Mouse (Mus musculus): ENCODE results near the gene Zfp616. TPM values are rescaled to one million over a fixed set of nuclear protein-coding genes. Genes with fewer than 3 reads are reported as not detected.

Zfp616 gene
- total RNA-seq (2021) = not detected
- long read RNA-seq, experiment 1 = 0 reads
- long read RNA-seq, experiment 2 = 0 reads

- no peak for DNase-seq
Measured at GRCm38 (mm10) chr11:74069655-74070054, at the start of gene Zfp616. Gene Zfp616, plus strand, starts transcription at chr11:74069955.

GRCm38 (mm10) chr11:74051347-74051746 lies 18.4 kb upstream of the Zfp616 start:
- DNase-seq = no peak

DNA sequence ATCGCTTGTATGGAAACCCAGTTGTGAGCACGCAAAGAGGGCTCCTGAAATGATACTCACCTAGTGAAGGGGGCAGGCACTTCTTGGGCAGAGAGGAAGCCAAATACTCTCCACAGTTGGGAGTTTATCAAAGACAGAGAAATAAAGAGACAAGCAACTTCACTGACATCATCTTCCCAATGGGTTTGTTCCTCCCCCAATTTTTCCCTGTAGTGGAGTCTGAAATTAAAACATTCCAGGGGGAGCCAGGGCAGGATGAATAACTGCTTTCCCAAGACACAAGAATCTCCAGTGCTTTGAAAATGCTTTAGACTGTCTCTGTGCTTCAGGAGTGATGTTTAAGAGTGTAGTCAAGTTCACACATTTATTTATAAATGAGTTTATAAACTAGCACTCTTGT lies 13.3 kb upstream of the Zfp616 start, which contains the start of the genes Olfr139 and Olfr399:
TSS of gene Olfr139 (minus strand) at position 101 of the 400 bp plus-strand sequence.
TSS of gene Olfr399 (minus strand) at position 165 of the 400 bp plus-strand sequence.
- no peak for DNase-seq

GRCm38 (mm10) chr11:74100724-74101123 lies 31.0 kb downstream of the Zfp616 start:
- no peak for DNase-seq

GRCm38 (mm10) chr11:74101507-74101906 lies 31.8 kb downstream of the Zfp616 start:
- no peak for DNase-seq

- DNase-seq = no peak
Measured at GRCm38 (mm10) chr11:74105066-74105465, 35.3 kb downstream of the Zfp616 start.

DNA sequence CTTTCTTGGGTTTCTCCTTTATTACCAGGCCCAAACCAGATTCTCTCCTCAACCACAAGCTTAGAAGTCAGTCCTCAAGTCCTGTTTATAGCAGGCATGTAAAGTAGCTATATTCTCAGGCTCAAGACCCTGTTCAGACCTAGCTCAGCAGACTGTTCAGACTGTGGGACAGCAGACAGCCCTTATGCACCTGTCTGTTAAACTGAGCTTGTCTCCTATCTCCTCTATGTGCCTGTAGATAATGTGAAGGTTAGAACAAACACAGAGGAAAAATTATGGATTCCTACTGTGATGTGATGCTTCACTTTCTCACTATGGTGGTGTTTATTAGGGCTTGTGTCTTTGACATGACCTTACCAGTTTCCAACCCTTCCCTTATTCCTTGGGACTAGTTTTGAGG lies 43.7 kb downstream of the Zfp616 start, which contains the start of gene Olfr401:
TSS of gene Olfr401 (plus strand) at position 301 of the 400 bp plus-strand sequence.
- DNase-seq = no peak

Other genes with a start within 250 kb of the Zfp616 start
- gene Olfr393, start 218.5 kb upstream of the Zfp616 start, total RNA-seq (2021) = not detected
- not detected for gene Olfr394, start 179.2 kb upstream of the Zfp616 start, total RNA-seq (2021)
- gene Olfr395, start 160.7 kb upstream of the Zfp616 start, total RNA-seq (2021) = not detected
- gene Olfr23, start 133.3 kb upstream of the Zfp616 start, total RNA-seq (2021) = not detected
- not detected for gene Olfr397, start 109.1 kb upstream of the Zfp616 start, total RNA-seq (2021)
- not detected for gene Olfr398, start 79.5 kb upstream of the Zfp616 start, total RNA-seq (2021)
- gene Olfr139, start 13.4 kb upstream of the Zfp616 start, total RNA-seq (2021) = not detected
- gene Olfr399, start 13.3 kb upstream of the Zfp616 start, total RNA-seq (2021) = not detected
- not detected for gene Olfr401, start 43.8 kb downstream of the Zfp616 start, total RNA-seq (2021)
- not detected for gene Olfr402, start 83.6 kb downstream of the Zfp616 start, total RNA-seq (2021)
- gene Olfr403, start 116.3 kb downstream of the Zfp616 start, total RNA-seq (2021) = not detected
- gene Olfr43, start 141.4 kb downstream of the Zfp616 start, total RNA-seq (2021) = not detected
- gene Olfr406, start 189.9 kb downstream of the Zfp616 start, total RNA-seq (2021) = not detected
- gene Olfr59, start 213.8 kb downstream of the Zfp616 start, total RNA-seq (2021) = not detected